16 mouse cellular contexts compared by ENCODE assay signal in the genomic region with DNA sequence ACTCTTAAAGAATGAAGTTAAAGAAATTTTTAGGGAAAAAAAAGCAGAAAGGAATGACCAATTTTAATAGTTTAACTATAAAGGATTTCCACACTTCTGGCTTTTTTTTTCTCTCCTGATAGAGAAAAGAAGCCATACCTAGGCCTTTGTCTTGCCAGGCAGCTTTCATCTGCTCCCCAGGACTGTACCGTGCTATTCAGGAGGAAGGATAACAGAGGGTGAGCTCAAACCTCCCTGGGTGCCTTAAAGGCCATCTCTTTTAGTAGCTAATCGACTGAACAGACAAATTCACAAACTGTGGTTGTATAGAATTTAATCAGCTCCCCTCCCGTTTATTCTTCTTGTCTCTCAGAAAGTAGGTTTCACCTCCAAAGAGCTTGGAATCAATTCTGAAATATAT.
"Had no signal": no experiment of that assay in that cellular context is flagged by ENCODE, and none has a peak within 500 bp of the region (broad histone marks: within the 10 kb centered on the region; RNA-seq: fewer than 3 reads in every experiment).

No protein-coding gene starts in this region.

- H3K27ac ChIP-seq: liver, embryonic 15.5 days; lung, embryonic 15.5 days; macrophage; neural tube, embryonic 12.5 days; stomach, embryonic 15.5 days; stomach, postnatal 0 days had no signal

- H3K36me3 ChIP-seq: liver, embryonic 15.5 days; lung, embryonic 15.5 days; neural tube, embryonic 12.5 days; stomach, embryonic 15.5 days had no signal

- H3K4me1 ChIP-seq: liver, embryonic 15.5 days; megakaryocyte, embryonic 14.5 days; neural tube, embryonic 12.5 days; stomach, embryonic 15.5 days had no signal

- H3K4me2 ChIP-seq: liver, embryonic 15.5 days; lung, embryonic 15.5 days; neural tube, embryonic 12.5 days; stomach, embryonic 15.5 days had no signal

- H3K27me3 ChIP-seq: liver, embryonic 15.5 days; lung, embryonic 15.5 days; megakaryocyte, embryonic 14.5 days; neural tube, embryonic 12.5 days; stomach, embryonic 15.5 days had no signal

- H3K4me3 ChIP-seq: liver, embryonic 15.5 days; lung, embryonic 15.5 days; megakaryocyte, embryonic 14.5 days; neural tube, embryonic 12.5 days; stomach, embryonic 15.5 days had no signal

- DNase-seq: liver, postnatal 0 days; lung, adult 2 months; lung, postnatal 14 days; lung, postnatal 36 days; right cerebral cortex, postnatal 14 days; thymus, adult 2 months; thymus, postnatal 25 days; thymus, postnatal 4 days had no signal

- H3K9me3 ChIP-seq: liver, embryonic 15.5 days; lung, embryonic 15.5 days; megakaryocyte, embryonic 14.5 days; neural tube, embryonic 12.5 days; stomach, embryonic 15.5 days had no signal

- H3K9ac ChIP-seq: liver, embryonic 15.5 days; liver, postnatal 0 days; lung, embryonic 15.5 days; neural tube, embryonic 12.5 days; stomach, embryonic 15.5 days had no signal

- ATAC-seq: liver, postnatal 0 days; lung, postnatal 0 days had no signal
